ENCODE assay signal across 39 mouse cellular contexts in the genomic region with DNA sequence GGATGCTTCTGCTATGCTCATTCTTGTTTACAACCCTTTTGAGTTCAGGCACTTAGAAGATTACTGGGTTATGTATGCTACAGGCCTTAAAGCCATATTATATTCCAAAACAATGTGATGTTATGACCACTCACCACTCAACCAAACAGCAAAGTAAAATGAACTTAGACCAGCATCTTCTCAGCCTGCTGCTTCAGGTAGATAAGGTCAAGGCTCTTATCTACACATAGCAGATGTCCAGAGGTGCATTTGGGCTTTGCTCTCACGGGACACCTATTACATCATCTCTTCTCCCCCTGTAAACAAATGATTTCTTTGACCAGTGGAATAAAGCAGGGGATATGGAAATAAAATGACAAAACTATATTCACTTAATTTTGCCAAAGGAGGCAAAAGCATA. TPM values are rescaled to one million over a fixed set of nuclear protein-coding genes. Genes with fewer than 3 reads are reported as not detected.
A peak's percentile ranks its signal among the peaks of the same experiment; 100 is the strongest.
DNase-seq lines count a peak whose midpoint lies in the region; ATAC-seq and TF ChIP-seq lines count a peak whose summit lies in the region.
"Had no signal": no experiment of that assay in that cellular context is flagged by ENCODE, and none has a peak within 500 bp of the region (broad histone marks: within the 10 kb centered on the region; RNA-seq: fewer than 3 reads in every experiment).

A gene (minus strand): TSS at position 183 of the 400 bp plus-strand sequence.

- H3K27ac ChIP-seq in heart, embryonic 11.5 days (ENCODE audit: low read depth, low read length), result no peak within 1 kb of the TSS
- peak within 1 kb of the TSS; percentile 75 for H3K27ac ChIP-seq in liver, embryonic 14.5 days
- H3K27ac ChIP-seq: embryonic facial prominence, embryonic 10.5 days; embryonic facial prominence, embryonic 15.5 days; hindbrain, embryonic 13.5 days; kidney, postnatal 0 days; midbrain, embryonic 12.5 days; neural tube, embryonic 12.5 days had no signal

- H3K9ac ChIP-seq in heart, embryonic 11.5 days (ENCODE audit: low read depth, low read length), result no peak within 1 kb of the TSS
- no peak within 1 kb of the TSS for H3K9ac ChIP-seq in liver, embryonic 14.5 days (replicated peaks)
- H3K9ac ChIP-seq: embryonic facial prominence, embryonic 15.5 days; hindbrain, embryonic 13.5 days; midbrain, embryonic 12.5 days; neural tube, embryonic 12.5 days had no signal

- H3K36me3 ChIP-seq in heart, embryonic 11.5 days (ENCODE audit: control insufficient read depth, insufficient read depth, low read length), result no peaks in the 10 kb centered on the region
- no peaks in the 10 kb centered on the region for H3K36me3 ChIP-seq in G1E (replicated peaks)
- H3K36me3 ChIP-seq in liver, embryonic 14.5 days (replicated peaks; ENCODE audit: control insufficient read depth, insufficient read depth, low read depth), result no peaks in the 10 kb centered on the region
- H3K36me3 ChIP-seq: embryonic facial prominence, embryonic 10.5 days; embryonic facial prominence, embryonic 15.5 days; hindbrain, embryonic 13.5 days; midbrain, embryonic 12.5 days; neural tube, embryonic 12.5 days had no signal

- H3K27me3 ChIP-seq in heart, embryonic 11.5 days (ENCODE audit: control insufficient read depth, insufficient read depth, low read length), result no peaks in the 10 kb centered on the region
- H3K27me3 ChIP-seq in G1E (ENCODE audit: insufficient read depth, low read length), result no peaks in the 10 kb centered on the region
- H3K27me3 ChIP-seq in liver, embryonic 14.5 days (ENCODE audit: control insufficient read depth, insufficient read depth, low read length), result no peaks in the 10 kb centered on the region
- H3K27me3 ChIP-seq: embryonic facial prominence, embryonic 15.5 days; hindbrain, embryonic 13.5 days; megakaryocyte, embryonic 14.5 days; midbrain, embryonic 12.5 days; neural tube, embryonic 12.5 days had no signal

- WGBS in heart, embryonic 11.5 days (ENCODE audit: insufficient replicate concordance), result 26% methylated on average over 1 of the region's 1 CpGs
- 6% methylated on average over 1 of the region's 1 CpGs for WGBS in liver, embryonic 14.5 days (ENCODE audit: insufficient replicate concordance)

- no peaks in the 10 kb centered on the region for H3K9me3 ChIP-seq in heart, embryonic 11.5 days (replicated peaks; ENCODE audit: control insufficient read depth, low read length)
- H3K9me3 ChIP-seq in G1E (replicated peaks), result no peaks in the 10 kb centered on the region
- no peaks in the 10 kb centered on the region for H3K9me3 ChIP-seq in liver, embryonic 14.5 days (ENCODE audit: control insufficient read depth, low read length)
- H3K9me3 ChIP-seq: embryonic facial prominence, embryonic 10.5 days; embryonic facial prominence, embryonic 15.5 days; hindbrain, embryonic 13.5 days; megakaryocyte, embryonic 14.5 days; midbrain, embryonic 12.5 days; neural tube, embryonic 12.5 days had no signal

- peak; percentile 94 for TF ChIP-seq EP300 in liver, embryonic 14.5 days (IDR thresholded peaks at IDR 0.05; ENCODE audit: low read depth)

- H3K4me3 ChIP-seq in heart, embryonic 11.5 days (ENCODE audit: low read depth, low read length), result no peak within 1 kb of the TSS
- H3K4me3 ChIP-seq in G1E (ENCODE audit: low read depth, low read length), result no peak within 1 kb of the TSS
- no peak within 1 kb of the TSS for H3K4me3 ChIP-seq in liver, embryonic 14.5 days (ENCODE audit: insufficient read depth in 1 of 2, low read depth in 2 of 2, low read length in 2 of 2)
- H3K4me3 ChIP-seq: embryonic facial prominence, embryonic 10.5 days; embryonic facial prominence, embryonic 15.5 days; hindbrain, embryonic 13.5 days; megakaryocyte, embryonic 14.5 days; midbrain, embryonic 12.5 days; myocyte; neural tube, embryonic 12.5 days had no signal

- no peak within 1 kb of the TSS for H3K4me2 ChIP-seq in heart, embryonic 11.5 days
- H3K4me2 ChIP-seq in liver, embryonic 14.5 days (ENCODE audit: low read depth), result peak within 1 kb of the TSS; percentile 3; the same call in 1 of the 2 replicates
- H3K4me2 ChIP-seq: embryonic facial prominence, embryonic 15.5 days; hindbrain, embryonic 13.5 days; midbrain, embryonic 12.5 days; neural tube, embryonic 12.5 days had no signal

- ATAC-seq in heart, embryonic 11.5 days (replicated peaks; ENCODE audit: insufficient number of reproducible peaks, low FRiP score, low TSS enrichment), result peak; percentile 96
- peak; percentile 76 for ATAC-seq in G1E (ENCODE audit: extremely low read depth, insufficient number of reproducible peaks, low FRiP score, poor library complexity, severe bottlenecking)
- ATAC-seq in erythroid progenitor cell, adult 5-6 weeks (replicated peaks; ENCODE audit: low FRiP score, poor library complexity, severe bottlenecking), result peak; percentile 71
- peak; percentile 90 for ATAC-seq in liver, embryonic 14.5 days (ENCODE audit: insufficient read depth)
- ATAC-seq: activated CD4-positive, CD25-positive, alpha-beta regulatory T cell, adult 4 months; CD4-positive, CD25-positive, alpha-beta regulatory T cell, adult 4 months; forebrain, embryonic 14.5 days; intestine, embryonic 16.5 days had no signal

- no peaks in the 10 kb centered on the region for H3K4me1 ChIP-seq in heart, embryonic 11.5 days (ENCODE audit: control insufficient read depth, insufficient read depth, low read length)
- H3K4me1 ChIP-seq in G1E (ENCODE audit: insufficient read depth, low read depth, low read length), result peaks cover 11% of the 10 kb centered on the region; the same call in 1 of the 2 replicates
- peaks cover 5% of the 10 kb centered on the region in 2 experiments for H3K4me1 ChIP-seq in liver, embryonic 14.5 days (replicated peaks; ENCODE audit: control insufficient read depth in 2 of 2, insufficient read depth in 2 of 2, low read length in 1 of 2)
- H3K4me1 ChIP-seq: embryonic facial prominence, embryonic 10.5 days; embryonic facial prominence, embryonic 15.5 days; hindbrain, embryonic 13.5 days; megakaryocyte, embryonic 14.5 days; midbrain, embryonic 12.5 days; neural tube, embryonic 12.5 days had no signal

- no peak for DNase-seq in heart, adult 18-20 months
- no peak for DNase-seq in G1E (ENCODE audit: low spot score)
- peak; percentile 61 to 73 (median 66) for DNase-seq in liver, embryonic 14.5 days (ENCODE audit: low read depth in 3 of 3, low spot score in 3 of 3)
- no peak for DNase-seq in retina, postnatal 1 day
- no peak for DNase-seq in frontal cortex, adult 2 months (ENCODE audit: extremely low spot score in 1 of 2, low spot score in 1 of 2)
- DNase-seq in yolk sac, embryonic 10.5 days (ENCODE audit: low spot score), result no peak
- DNase-seq: adrenal gland, adult 2 months; adrenal gland, postnatal 36 days; cerebellum, adult 8-10 months; cerebellum, postnatal 25 days; heart, postnatal 14 days; kidney, adult 8-10 months; kidney, postnatal 4 days; lung, postnatal 36 days; thymus, postnatal 14 days had no signal

- TF ChIP-seq CTCF in G1E (IDR thresholded peaks at IDR 0.05; ENCODE audit: low read depth, low read length), result no peak
- TF ChIP-seq CTCF in liver, embryonic 14.5 days (IDR thresholded peaks at IDR 0.05; ENCODE audit: low read depth), result no peak

RNA-seq across cellular contexts. Expression of the gene that starts here (rescaled TPM):
- not detected in 2 replicates for polyA plus RNA-seq in heart, embryonic 11.5 days (2014; fragmentation: Nextera tagmentation; extraction: Ambion mirVana)
- total RNA-seq in heart, adult 18-20 months (2021), result not detected
- not detected in 2 replicates for total RNA-seq in G1E (2014; fragmentation: Nextera tagmentation)
- 0.11 TPM in 1 of 2 replicates, not detected in the other for total RNA-seq in G1E (2017)
- not detected in 2 replicates for polyA plus RNA-seq in G1E (2012)
- total RNA-seq in erythroid progenitor cell, adult 5-6 weeks (2015; ENCODE audit: low replicate concordance), result not detected in 2 replicates
- not detected in 2 replicates for total RNA-seq in erythroid progenitor cell, adult 5-6 weeks (2017; ENCODE audit: low replicate concordance)
- polyA plus RNA-seq in liver, embryonic 14.5 days (2012; rRNA removed), result 0.01 TPM in 1 of 2 replicates, not detected in the other
- polyA plus RNA-seq in liver, embryonic 14.5 days (2014; fragmentation: Nextera tagmentation; extraction: Ambion mirVana), result not detected in 2 replicates
- not detected in 2 replicates for polyA plus RNA-seq in frontal cortex, adult 2 months (2012; rRNA removed)
- total RNA-seq: adrenal gland, adult 2 months; adrenal gland, postnatal 36 days; gastrocnemius, adult 8-10 months; heart, postnatal 14 days; layer of hippocampus, adult 8-10 months; left cerebral cortex, postnatal 10 days; liver, adult 2 months; midbrain, postnatal 0 days had no signal
- polyA plus RNA-seq: activated CD4-positive, CD25-positive, alpha-beta regulatory T cell, adult 4 months; adrenal gland, adult 2 months; brain, embryonic 14.5 days; CD4-positive, CD25-positive, alpha-beta regulatory T cell, adult 4 months; embryonic facial prominence, embryonic 10.5 days; embryonic facial prominence, embryonic 15.5 days; forebrain, embryonic 14.5 days; gonadal fat pad, adult 2 months; heart, embryonic 14.5 days; hindbrain, embryonic 13.5 days; intestine, embryonic 16.5 days; kidney, postnatal 0 days; limb, embryonic 11.5 days; liver, adult 2 months; lung, embryonic 16.5 days; midbrain, embryonic 12.5 days; midbrain, postnatal 0 days; myocyte; neural tube, embryonic 12.5 days had no signal

Comparison
In these comparisons a context has a peak if more than half of its experiments do, and no peak if none do; other contexts are left out.
1. Peak in ATAC-seq in heart, embryonic 11.5 days; RNA of the gene not detected or under 1 TPM.
2. Peak in ATAC-seq in G1E; RNA of the gene not detected or under 1 TPM.
3. Peak in ATAC-seq in erythroid progenitor cell, adult 5-6 weeks; RNA of the gene not detected or under 1 TPM.
4. Peak in DNase-seq, ATAC-seq, H3K27ac ChIP-seq and H3K4me2 ChIP-seq in liver, embryonic 14.5 days; RNA of the gene not detected or under 1 TPM.